Mouse (Mus musculus): ENCODE data around the gene Zc4h2.

Zc4h2 gene

GRCm38 (mm10) chrX:95657804-95658599 is at the start of gene Zc4h2:
TSS of gene Zc4h2 (minus strand) at chrX:95658509.
- peak; percentile 11 for DNase-seq (ENCODE audit: low read depth, low spot score)

- DNase-seq (ENCODE audit: low read depth, low spot score): no peak
Observed at GRCm38 (mm10) chrX:95687119-95687518, 28.8 kb upstream of the Zc4h2 start.

- DNase-seq (ENCODE audit: low read depth, low spot score): no peak
Observed at GRCm38 (mm10) chrX:95682206-95682605, 23.9 kb upstream of the Zc4h2 start.

- no peak for DNase-seq (ENCODE audit: low read depth, low spot score)
Observed at GRCm38 (mm10) chrX:95658600-95659084, 333 bp upstream of the Zc4h2 start.

GRCm38 (mm10) chrX:95600609-95601008 is 57.7 kb downstream of the Zc4h2 start:
- no peak for DNase-seq (ENCODE audit: low read depth, low spot score)
